Mouse (Mus musculus): ENCODE results near the gene Gm6356.
"Not testable (repeated sequence)": the region's sequence is repeated elsewhere in the genome, so short reads cannot be mapped to it uniquely, and the experiment has no call there.

Gene Gm6356

GRCm38 (mm10) chr14:6973718-6974117 lies at the start of gene Gm6356:
Gene Gm6356 (minus strand): TSS chr14:6973818.
- DNase-seq (ENCODE audit: low read depth, low spot score) = not testable (repeated sequence)
